Mouse (Mus musculus) kidney, embryonic 14.5 days (tissue): ENCODE measurements around the gene Usp25. TPM values are rescaled to one million over a fixed set of nuclear protein-coding genes. Genes with fewer than 3 reads are reported as not detected.

Experiments
- ATAC-seq: fragments of 200-750 bp; cut with Nextera tagmentation; 2 replicates; pipeline ENCODE4 v1.8.0; 2017; ENCODE audit warnings: moderate number of reproducible peaks, mild to moderate bottlenecking, moderate TSS enrichment, moderate library complexity; ENCODE audit not compliant: low FRiP score, low TSS enrichment
- H3K27ac ChIP-seq: fragments of 300-500 bp; sonication (generic); 2 replicates; pipeline ENCODE4 v1.5.1; 2014; ENCODE audit warnings: low read depth, mild to moderate bottlenecking, low read length, moderate library complexity, mixed read lengths
- H3K27me3 ChIP-seq: fragments of 300-500 bp; sonication (generic); 2 replicates; pipeline ENCODE4 v1.6.1; 2014; ENCODE audit warnings: mild to moderate bottlenecking, low read length; ENCODE audit not compliant: control insufficient read depth, insufficient read depth
- H3K36me3 ChIP-seq: fragments of 300-500 bp; sonication (generic); 2 replicates; pipeline ENCODE4 v1.6.1; 2014; ENCODE audit warnings: low read length, mixed read lengths; ENCODE audit not compliant: control insufficient read depth, insufficient read depth
- H3K4me1 ChIP-seq: fragments of 300-500 bp; sonication (generic); 2 replicates; pipeline ENCODE4 v1.6.1; 2014; ENCODE audit warnings: low read length, mixed read lengths; ENCODE audit not compliant: control insufficient read depth, insufficient read depth
- H3K4me2 ChIP-seq: fragments of 300-500 bp; sonication (generic); replicated peaks from 2 replicates; pipeline ENCODE4 v1.6.1; 2014; ENCODE audit warnings: low read depth, mild to moderate bottlenecking, low read length
- H3K4me3 ChIP-seq: fragments of 300-500 bp; sonication (generic); 2 replicates; pipeline ENCODE4 v1.5.1; 2014; ENCODE audit warnings: mild to moderate bottlenecking, low read length
- H3K9ac ChIP-seq: fragments of 300-500 bp; sonication (generic); 2 replicates; pipeline ENCODE4 v1.6.1; 2014; ENCODE audit warnings: low read depth, mild to moderate bottlenecking, low read length, moderate library complexity
- H3K9me3 ChIP-seq: fragments of 300-500 bp; sonication (generic); 2 replicates; pipeline ENCODE4 v1.6.1; 2016; ENCODE audit warnings: low read length; ENCODE audit not compliant: control insufficient read depth
- WGBS: fragments of 180-500 bp; shearing (Covaris S2); extraction: QIAGEN DNeasy Blood & Tissue Kit; methylation state at CpG from one replicate; pipeline ENCODE4 v1.1.7; 2014; 5-methylcytosine and 5-hydroxymethylcytosine counted together
- polyA plus RNA-seq: library from polyadenylated mRNA; unstranded; fragments of >200 nt; fragmentation: Nextera tagmentation; extraction: Ambion mirVana; gene quantifications from 2 replicates; pipeline ENCODE4 v1.2.1, GENCODE M21; 2014

Usp25 gene
- polyA plus RNA-seq, 1 experiment from 2014 or later: 31.5 TPM

DNA sequence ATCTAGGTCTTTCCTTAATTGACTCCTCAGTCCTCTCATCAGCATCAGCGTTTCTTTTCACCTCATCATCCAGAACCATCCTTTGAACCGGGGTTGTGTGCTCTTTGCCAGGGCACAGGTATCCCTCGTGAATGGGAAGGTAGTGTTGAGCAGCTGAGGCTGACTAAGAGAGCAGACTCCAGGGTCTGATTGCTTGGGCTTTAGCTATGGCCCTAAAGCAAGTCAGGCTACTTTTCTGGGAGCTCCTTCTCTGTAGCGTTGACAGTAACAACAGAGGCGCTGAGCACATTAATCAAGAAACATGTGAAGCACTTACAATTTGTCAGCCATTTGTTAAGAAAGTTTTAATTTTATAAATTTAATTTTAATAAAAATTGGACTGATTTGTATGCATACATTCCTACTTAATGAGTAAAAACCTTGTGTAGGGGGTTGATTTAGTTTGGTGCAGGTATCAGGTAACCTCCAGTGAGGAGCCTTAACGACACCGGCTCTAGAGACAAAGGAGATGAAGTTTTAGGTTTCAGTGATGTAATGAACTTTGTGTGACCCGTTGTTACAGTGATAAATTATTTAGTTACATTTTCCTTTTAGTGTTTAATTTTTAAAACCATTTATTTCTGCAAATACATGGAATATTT is 42.1 kb downstream of the Usp25 start:
- ATAC-seq: peak; percentile 85; the same call in 1 of the 2 replicates

DNA sequence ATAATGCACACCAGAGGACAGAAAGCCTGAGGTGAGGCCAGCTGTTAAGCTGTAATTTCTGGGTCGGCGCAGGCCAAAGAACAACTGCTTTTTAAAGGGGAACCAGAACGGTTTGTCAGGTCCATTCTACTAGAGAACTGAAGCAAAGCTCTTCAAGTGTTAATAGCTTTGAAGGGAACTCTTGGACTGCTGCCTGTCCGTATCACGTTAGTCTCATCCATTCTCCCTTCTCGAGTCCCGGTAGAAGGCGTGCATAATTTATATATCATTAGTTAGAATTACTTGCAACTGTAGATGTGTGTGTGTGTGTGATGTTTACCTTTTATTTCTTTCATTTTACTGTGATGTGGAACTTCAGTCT is 42.6 kb downstream of the Usp25 start:
- Histone ChIP-seq H3K27ac (no peak overlapping the region), H3K4me3 (no peak overlapping the region), H3K36me3 (peaks cover 14% of the 10 kb centered on the region), H3K4me2 (no peak overlapping the region), H3K4me1 (peaks cover 4% of the 10 kb centered on the region; the same call in 1 of the 2 replicates), H3K9me3 (no peaks in the 10 kb centered on the region), H3K9ac (no peak overlapping the region), H3K27me3 (no peaks in the 10 kb centered on the region)
- WGBS: 29% methylated on average over 8 of the region's 8 CpGs
- peak; percentile 61; the same call in 1 of the 2 replicates for ATAC-seq

More for the DNA sequence above, 42.1 kb downstream of the Usp25 start:
- no peaks in the 10 kb centered on the region for H3K27me3 ChIP-seq
- no peak overlapping the region for H3K9ac ChIP-seq
- H3K4me1 ChIP-seq: peaks cover 4% of the 10 kb centered on the region; the same call in 1 of the 2 replicates
- no peak overlapping the region for H3K27ac ChIP-seq
- peaks cover 16% of the 10 kb centered on the region for H3K36me3 ChIP-seq
- no peak overlapping the region for H3K4me2 ChIP-seq
- 29% methylated on average over 8 of the region's 8 CpGs for WGBS
- no peak overlapping the region for H3K4me3 ChIP-seq
- no peaks in the 10 kb centered on the region for H3K9me3 ChIP-seq

DNA sequence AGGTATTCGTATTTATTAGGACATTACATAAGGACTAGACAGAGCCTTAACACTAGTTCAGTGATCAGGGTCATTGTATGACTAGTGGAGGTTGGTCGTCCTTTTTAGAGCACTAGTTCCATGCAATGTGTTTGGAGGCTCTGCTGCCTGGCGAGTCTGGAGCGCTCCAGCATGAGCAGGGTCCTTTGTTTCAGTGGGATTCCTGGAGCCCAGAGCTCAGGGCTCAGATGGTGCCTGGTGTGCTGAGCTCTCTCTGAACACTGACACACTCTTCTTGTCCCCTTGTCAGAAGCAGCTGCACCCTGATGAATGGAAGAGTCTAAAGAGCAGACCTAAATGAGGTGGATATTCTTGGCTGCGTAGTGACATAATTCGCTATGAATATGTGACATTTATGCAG is 45.1 kb downstream of the Usp25 start:
- Histone ChIP-seq H3K9ac (no peak overlapping the region), H3K4me2 (no peak overlapping the region), H3K4me1 (peaks cover 4% of the 10 kb centered on the region; the same call in 1 of the 2 replicates), H3K36me3 (peaks cover 13% of the 10 kb centered on the region), H3K27ac (no peak overlapping the region), H3K9me3 (no peaks in the 10 kb centered on the region), H3K4me3 (no peak overlapping the region), H3K27me3 (no peaks in the 10 kb centered on the region)
- no peak for ATAC-seq
- 92% methylated on average over 6 of the region's 6 CpGs for WGBS

DNA sequence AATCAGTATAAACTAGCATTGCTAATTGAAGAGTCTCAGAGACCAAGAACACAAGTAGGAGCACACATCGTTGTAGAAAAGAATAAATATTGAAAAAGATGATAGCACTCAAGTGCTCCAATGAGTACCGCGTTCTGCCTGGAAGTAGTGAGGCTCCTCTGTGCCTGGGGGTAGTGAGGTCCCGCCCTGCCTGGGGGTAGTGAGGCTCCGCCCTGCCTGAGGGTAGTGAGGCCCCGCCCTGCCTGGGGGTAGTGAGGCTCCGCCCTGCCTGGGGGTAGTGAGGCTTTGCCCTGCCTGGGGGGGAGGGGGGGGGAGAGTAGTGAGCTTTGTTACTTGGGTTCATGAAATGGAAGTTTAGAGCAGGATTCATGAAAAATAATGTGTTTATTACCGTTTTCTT is 46.7 kb downstream of the Usp25 start:
- Histone ChIP-seq H3K4me3 (no peak overlapping the region), H3K4me2 (no peak overlapping the region), H3K4me1 (peaks cover 4% of the 10 kb centered on the region; the same call in 1 of the 2 replicates), H3K27ac (no peak overlapping the region), H3K27me3 (no peaks in the 10 kb centered on the region), H3K9me3 (no peaks in the 10 kb centered on the region), H3K9ac (no peak overlapping the region), H3K36me3 (peaks cover 20% of the 10 kb centered on the region)
- WGBS: 86% methylated on average over 8 of the region's 8 CpGs
- no peak for ATAC-seq

DNA sequence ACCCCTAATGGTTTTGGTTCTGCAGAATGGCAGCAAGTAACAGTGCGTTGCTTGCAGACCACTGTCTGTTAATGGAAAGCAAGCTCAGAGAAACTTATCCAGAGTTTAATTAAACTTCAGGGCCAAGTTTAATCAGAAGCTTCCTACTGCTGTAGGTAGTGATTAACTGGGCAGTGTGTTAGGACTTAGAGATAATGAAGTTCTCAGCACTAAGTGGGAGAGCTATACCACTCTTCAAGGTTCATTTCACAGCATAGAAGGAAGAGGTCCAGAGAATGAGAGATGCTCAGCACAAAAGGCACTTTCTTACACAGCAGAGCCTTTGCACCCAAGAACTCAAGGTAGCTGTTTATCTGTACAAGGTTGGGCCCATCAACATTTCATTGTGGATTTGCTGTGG is 50.4 kb downstream of the Usp25 start:
- Histone ChIP-seq H3K27me3 (no peaks in the 10 kb centered on the region), H3K4me2 (no peak overlapping the region), H3K4me3 (no peak overlapping the region), H3K27ac (no peak overlapping the region), H3K36me3 (peaks cover 28% of the 10 kb centered on the region; the same call in 1 of the 2 replicates), H3K9ac (no peak overlapping the region), H3K9me3 (no peaks in the 10 kb centered on the region), H3K4me1 (no peaks in the 10 kb centered on the region)
- ATAC-seq: peak; percentile 68; the same call in 1 of the 2 replicates
- 94% methylated on average over 1 of the region's 1 CpGs for WGBS

DNA sequence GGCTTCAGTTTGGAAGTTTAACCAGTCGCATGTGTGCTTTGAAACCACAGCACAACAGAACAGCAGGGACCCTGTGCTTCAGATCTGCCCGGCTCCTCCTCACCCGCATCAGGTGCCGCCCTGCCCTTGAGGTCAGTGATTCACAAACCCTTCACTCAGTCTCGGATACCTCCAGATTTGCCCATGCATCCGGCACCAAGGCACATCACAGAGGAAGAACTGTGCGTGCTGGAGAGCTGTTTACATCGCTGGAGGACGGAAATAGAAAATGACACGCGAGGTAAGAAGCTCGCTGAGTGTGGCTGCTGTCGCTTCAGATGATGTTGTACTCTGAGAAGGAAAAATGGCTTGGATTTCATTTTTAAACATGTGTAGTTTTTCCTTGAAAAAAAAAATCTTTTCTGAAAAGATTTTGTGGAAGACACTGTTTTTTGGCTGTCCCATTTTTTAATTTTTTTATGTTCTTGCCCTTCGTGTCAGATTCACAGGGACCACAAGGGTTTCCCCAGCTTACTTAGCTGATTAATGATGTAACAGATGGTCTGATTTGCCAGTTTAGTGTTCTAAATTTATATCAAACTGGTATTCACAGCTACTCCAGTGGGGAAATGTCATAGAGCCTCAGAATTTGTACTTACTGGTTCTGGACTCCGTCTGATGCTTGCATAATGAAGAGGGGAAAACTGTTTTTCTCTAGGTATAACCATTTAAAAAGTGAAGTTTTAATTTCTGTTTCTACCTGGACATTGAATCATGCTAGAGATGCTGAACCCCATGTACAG is 63.6 kb downstream of the Usp25 start:
- H3K9ac ChIP-seq: no peak overlapping the region
- H3K4me1 ChIP-seq: no peaks in the 10 kb centered on the region
- no peak overlapping the region for H3K27ac ChIP-seq
- 83% methylated on average over 15 of the region's 15 CpGs for WGBS
- peaks cover 39% of the 10 kb centered on the region for H3K36me3 ChIP-seq
- no peak overlapping the region for H3K4me2 ChIP-seq
- H3K9me3 ChIP-seq: no peaks in the 10 kb centered on the region
- ATAC-seq: no peak
- no peaks in the 10 kb centered on the region for H3K27me3 ChIP-seq
- H3K4me3 ChIP-seq: no peak overlapping the region

DNA sequence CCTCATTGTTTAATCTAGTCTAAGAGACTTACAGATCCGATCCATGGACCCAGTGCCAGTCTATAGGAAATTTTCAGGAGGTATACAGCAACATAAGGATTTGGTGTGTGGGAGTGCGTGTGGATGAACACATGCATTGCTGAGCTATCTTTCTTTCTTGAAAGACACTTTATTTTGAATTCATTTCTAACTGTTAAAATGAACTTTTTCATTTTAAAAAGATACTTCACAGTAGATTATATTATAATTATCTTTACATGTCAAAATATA is 64.2 kb downstream of the Usp25 start:
- 88% methylated on average over 2 of the region's 2 CpGs for WGBS
- peaks cover 40% of the 10 kb centered on the region for H3K36me3 ChIP-seq

DNA sequence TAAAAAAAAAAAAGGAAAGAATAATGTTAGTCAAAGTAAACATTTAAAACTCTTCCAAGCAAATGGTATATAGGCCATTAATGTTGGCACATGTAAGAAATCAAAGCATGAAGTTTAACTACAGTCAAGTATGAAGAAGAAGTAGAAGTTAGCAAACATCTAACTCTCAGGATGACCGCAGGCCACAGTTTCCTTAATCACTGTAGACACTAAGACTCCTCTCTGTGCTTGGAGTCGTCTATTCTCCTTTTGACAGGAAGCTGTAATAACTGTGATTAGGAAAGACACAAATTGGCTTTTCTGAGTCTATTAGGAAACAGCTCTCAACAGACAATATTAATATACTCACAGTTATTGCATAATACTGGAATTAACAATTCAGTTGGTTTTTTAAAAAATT is 70.6 kb downstream of the Usp25 start:
- no peak overlapping the region for H3K4me2 ChIP-seq
- no peak overlapping the region for H3K4me3 ChIP-seq
- no peak for ATAC-seq
- no peak overlapping the region for H3K9ac ChIP-seq
- H3K27ac ChIP-seq: no peak overlapping the region
- H3K27me3 ChIP-seq: no peaks in the 10 kb centered on the region
- peaks cover 40% of the 10 kb centered on the region for H3K36me3 ChIP-seq
- H3K4me1 ChIP-seq: no peaks in the 10 kb centered on the region
- no peaks in the 10 kb centered on the region for H3K9me3 ChIP-seq
- WGBS: 88% methylated on average over 2 of the region's 2 CpGs

More for the DNA sequence above, 64.2 kb downstream of the Usp25 start:
- Histone ChIP-seq H3K27ac (no peak overlapping the region), H3K4me1 (no peaks in the 10 kb centered on the region), H3K9ac (no peak overlapping the region), H3K27me3 (no peaks in the 10 kb centered on the region), H3K4me3 (no peak overlapping the region), H3K9me3 (no peaks in the 10 kb centered on the region), H3K4me2 (no peak overlapping the region)
- no peak for ATAC-seq

DNA sequence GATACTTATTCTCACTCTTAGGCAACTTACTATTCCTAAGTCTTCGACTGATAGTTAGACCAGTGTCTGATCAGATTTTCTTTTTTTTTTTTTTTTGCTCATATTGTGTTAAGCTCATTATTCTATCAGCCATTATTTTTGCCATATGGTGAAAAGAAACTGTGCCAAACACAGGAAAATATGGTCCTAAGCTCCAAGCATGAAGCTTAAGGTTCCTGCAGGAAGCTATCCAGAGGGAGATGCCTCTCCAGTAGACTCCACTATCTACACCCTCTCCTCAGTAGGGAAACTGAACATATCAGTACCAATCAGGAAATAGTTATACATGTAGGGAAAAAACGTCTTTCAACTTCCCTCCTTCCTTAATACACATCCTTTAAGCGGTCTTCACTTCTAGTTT is 76.3 kb downstream of the Usp25 start:
- H3K9ac ChIP-seq: no peak overlapping the region
- H3K4me3 ChIP-seq: no peak overlapping the region
- peaks cover 18% of the 10 kb centered on the region; the same call in 1 of the 2 replicates for H3K36me3 ChIP-seq
- H3K4me2 ChIP-seq: no peak overlapping the region
- H3K4me1 ChIP-seq: no peaks in the 10 kb centered on the region
- H3K9me3 ChIP-seq: no peaks in the 10 kb centered on the region
- ATAC-seq: no peak
- no peaks in the 10 kb centered on the region for H3K27me3 ChIP-seq
- no peak overlapping the region for H3K27ac ChIP-seq
- WGBS: 89% methylated on average over 3 of the region's 3 CpGs
